Mouse (Mus musculus) cerebellum, adult 9-11 months (tissue): ENCODE results near the gene Notch2.
"Not testable (repeated sequence)": the region's sequence is repeated elsewhere in the genome, so short reads cannot be mapped to it uniquely, and the experiment has no call there.

Experiments
- DNase-seq: peaks from one replicate; pipeline ENCODE4 v3.0.0; 2022

Notch2 gene

DNA sequence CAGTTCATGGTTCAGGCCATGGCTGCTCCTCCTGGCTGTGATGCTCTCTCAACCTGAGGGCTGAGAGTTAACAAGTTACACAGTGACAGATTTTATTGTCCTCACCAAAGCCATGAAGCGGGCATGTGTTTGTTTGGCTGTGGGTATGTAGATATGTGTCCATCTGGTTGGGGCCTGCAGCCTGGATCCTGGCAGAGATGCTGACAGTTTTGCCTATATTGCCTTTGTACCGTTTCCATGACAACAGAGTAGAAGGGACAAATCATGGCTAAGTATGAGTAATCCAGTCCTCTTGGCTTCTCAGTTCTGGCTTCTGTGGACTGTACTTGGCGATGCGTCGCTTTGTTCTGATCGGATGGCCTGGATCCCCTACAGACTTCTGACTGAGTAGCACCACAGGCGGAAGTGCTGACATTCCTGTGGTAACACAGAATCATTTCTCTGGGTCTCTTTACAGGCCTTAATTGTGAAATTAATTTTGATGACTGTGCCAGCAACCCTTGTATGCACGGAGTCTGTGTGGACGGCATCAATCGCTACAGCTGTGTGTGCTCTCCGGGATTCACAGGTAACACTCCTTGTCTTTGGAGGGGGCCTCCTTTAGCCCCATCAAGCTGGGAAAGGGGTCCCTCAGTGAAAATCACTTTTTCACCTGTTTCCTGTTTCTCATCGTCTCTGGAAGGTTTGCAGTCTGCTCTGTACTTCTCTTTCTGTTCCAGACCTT lies 93.4 kb downstream of the Notch2 start:
- DNase-seq: peak; percentile 13

DNA sequence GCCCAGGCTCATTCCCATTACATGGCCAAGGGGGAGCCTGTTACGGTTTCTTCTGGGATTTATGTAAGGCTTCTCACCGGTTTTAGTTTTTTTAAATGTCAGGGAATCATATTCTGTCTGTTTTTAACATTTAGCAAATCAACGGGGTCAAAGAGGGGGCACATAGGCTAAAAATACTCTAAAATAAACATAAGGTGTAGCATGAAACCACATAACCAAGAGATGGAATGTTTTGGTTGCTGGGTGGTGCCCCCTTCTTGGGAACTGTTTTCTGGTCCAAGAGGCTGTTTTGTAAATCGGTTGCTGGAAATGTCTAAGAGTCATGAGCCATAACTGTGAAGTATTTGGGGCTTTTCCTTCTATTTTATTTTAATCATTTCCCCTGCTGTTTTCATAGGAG lies 95.1 kb downstream of the Notch2 start:
- DNase-seq: no peak

DNA sequence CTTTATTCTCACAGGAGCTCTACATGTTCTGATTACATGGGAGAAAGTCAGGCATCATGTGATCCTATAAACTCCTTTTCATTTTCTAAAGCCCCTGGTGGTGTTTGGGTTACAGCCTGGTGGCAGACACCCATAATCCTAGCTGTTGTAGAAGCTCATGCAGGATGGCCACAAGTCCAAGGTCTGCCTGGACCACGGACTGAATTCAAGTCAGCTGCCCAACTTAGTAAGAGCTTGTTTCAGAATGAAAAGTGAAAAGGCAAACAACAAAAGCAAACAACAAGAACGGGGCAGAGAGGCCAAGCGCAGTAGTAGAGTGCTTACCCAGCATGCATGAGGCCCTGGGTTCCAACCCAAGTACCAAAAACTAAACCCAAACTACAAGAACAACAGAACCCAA lies 95.5 kb downstream of the Notch2 start:
- DNase-seq: no peak

DNA sequence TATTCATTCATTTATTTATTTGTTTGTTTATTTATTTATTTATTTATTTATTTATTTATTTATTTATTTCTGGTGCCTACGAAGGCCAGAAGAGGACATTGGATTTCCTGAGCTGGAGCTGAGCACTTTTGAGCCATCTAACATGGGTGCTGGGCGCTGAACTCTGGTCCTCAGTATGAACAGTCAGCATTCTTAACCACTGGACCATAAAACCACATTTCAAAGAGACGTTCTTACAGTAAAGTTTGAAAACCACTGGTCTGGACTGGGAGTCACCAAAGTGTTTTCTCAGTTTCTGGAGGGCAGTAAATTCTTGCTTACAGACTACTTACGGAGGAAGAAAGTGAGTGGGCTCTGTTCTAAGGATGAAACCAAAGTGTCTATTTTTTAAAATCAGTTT lies 97.3 kb downstream of the Notch2 start:
- DNase-seq: no peak

DNA sequence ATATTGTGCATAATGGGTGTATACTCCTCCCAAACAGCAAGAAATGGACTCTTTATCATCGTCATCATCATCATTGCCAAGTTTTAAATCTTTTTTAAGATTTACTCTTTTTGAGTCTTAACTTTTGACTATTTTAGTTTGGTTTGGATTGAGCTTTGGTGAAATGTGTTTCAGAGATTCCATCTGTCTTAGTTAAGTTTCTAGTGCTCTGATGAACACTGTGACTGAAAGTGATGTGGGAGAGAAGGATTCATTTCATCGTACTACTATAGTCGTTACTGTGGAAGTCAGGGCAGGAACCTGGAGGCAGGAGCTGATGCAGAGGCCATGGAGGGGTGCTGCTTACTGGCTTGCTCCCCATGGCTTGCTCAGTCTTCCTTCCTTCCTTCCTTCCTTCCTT lies 104.9 kb downstream of the Notch2 start:
- DNase-seq: no peak

DNA sequence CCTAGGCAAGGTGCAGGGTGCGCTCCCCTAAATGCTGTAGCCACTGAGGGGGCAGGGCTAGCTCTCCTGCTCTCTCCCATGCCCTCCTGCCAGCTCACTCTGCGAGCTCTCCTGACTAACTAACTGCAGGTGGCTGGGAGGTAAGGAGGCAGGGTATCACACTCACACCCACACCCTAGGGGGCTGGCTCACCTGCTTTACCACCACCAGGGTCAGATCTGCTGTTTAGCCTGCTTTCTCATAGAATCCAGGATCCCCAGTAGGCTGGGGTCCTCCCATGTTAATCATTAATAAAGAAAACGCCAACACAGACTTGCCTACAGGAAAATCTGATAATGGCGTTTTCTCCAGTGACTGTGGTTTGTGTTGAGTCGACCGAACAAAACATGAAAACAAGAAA lies 106.0 kb downstream of the Notch2 start:
- no peak for DNase-seq

DNA sequence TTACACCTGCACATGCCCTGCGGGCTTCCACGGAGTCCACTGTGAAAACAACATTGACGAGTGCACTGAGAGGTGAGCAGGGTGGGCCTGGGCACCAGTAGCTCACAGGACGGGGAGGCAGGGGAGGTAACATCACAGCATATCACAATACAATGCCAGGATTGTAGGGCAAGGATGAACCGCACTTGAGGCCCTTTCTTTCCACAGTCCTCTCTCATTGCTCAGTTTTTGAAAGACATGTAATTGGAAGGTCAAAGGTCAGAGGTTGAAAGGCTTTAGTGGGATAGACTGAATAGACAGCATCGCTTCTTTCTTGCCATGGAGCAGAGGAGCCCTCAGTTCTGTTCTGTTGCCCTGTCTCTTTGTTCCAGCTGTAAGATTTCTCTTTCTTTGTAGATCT lies 107.6 kb downstream of the Notch2 start:
- DNase-seq: no peak

DNA sequence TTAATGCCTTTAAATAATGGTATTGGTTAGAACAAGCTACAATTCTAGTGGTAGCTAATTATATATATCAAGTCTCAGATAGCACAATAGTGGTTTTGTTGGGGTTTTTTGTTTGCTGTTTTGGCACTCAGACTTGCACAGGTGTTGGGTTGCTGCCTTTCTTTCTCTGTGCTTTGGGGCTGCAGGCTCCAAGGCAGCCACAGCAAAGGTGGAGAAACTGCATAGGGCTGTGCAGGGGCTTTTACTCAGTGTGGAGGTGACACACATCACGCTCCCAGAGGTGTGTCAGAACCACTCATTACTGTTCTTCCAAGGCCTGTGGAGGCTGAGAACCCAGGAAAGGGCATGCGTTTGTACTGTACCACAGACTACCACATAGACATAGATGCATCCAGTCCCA lies 114.4 kb downstream of the Notch2 start:
- DNase-seq: no peak

DNA sequence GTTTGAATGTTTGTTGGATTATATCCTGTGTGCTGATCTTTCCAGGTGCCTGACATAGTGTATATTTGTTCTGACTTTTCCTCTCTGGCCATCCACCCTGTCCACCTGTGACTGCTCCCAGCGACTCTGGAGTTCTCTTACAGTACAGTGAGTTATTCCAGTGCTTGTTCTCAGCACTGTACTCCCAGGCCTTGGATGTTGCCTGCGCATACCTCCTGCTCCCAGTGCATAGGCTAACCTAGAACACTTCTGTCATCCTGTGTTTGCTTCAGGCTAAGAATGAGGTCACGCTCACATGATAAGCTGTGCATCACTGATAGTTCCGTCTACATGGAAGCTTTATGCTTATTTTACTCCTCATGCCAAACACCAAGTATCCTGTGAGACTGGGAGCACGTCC lies 115.4 kb downstream of the Notch2 start:
- no peak for DNase-seq

DNA sequence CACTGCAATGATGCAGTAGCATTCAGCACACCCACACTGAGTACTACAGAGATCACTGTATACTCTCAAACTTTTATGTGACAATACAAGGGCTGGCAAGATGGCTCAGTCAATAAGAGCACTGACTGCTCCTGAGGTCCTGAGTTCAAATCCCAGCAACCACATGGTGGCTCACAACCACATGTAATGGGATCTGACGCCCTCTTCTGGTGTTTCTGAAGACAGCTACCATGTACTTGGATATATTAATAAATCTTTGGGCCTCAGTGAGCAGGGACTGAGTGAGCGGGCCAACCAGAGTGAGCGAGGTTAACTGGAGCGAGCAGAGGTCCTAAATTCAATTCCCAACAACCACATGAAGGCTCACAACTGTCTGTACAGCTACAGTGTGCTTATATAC lies 118.8 kb downstream of the Notch2 start:
- DNase-seq: not testable (repeated sequence)

DNA sequence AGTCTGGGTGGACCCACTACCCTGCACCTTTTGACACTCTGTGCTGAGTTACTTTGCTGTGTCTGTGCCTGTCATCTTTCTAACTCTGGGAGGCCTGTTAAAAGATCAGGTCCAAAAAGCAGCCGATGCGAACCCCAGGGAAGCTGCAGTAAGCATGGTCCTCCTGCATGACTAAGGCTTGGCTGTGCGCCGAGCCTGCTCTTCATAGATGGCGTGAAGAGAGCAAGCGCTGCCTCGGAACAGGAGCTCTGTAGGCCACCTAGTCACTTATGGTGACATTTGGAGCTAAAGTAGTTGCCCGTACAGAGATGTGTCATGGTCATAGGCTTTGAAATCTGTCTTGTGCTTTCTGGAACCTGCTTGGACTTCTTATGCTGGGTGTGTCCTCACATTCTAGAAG lies 119.3 kb downstream of the Notch2 start:
- DNase-seq: no peak

DNA sequence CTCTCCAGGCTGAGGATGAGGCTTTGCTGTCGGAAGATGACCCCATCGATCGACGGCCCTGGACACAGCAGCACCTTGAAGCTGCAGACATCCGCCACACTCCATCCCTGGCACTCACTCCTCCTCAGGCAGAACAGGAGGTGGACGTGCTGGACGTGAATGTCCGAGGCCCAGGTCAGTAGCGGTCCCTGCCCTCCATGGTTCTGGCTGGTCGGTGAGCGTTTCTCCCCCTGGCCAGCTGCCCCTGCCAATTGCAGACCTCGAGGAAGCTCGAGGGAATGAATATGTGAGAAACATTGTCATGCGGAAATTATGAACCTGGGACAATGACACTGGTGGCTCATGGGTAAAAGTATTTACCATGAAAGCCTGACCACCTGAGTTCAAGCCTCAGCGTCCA lies 128.1 kb downstream of the Notch2 start:
- DNase-seq: no peak

DNA sequence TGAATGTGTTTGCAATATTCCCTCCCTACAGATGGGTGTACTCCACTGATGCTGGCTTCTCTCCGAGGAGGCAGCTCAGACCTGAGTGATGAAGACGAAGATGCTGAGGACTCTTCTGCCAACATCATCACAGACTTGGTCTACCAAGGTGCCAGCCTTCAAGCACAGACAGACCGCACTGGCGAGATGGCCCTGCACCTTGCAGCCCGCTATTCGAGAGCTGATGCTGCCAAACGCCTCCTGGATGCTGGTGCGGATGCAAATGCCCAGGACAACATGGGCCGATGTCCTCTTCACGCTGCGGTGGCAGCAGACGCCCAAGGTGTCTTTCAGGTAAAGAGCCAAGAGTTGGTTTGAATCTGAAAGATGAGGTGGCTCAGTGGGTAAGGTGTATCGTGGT lies 129.5 kb downstream of the Notch2 start:
- DNase-seq: no peak

DNA sequence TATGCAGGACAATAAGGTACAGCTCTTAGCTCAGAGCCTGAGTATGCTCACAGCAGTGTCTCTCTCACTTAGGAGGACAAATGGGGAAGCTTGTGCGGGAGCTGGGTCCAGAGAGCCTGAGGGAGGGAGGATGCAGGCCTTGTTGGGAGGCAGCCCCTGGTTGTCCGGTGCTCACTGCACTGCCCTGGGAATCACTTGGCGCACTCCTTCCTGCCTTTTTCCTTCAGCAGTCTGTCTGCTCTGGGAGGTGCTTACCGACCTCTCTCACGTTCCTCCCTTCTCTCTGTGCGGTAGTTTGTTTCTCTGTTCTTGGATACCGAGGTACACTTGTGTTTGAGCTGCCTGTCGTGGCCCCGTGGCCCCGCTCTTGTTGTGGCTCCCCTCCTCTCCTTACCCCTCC lies 131.9 kb downstream of the Notch2 start:
- DNase-seq: no peak

DNA sequence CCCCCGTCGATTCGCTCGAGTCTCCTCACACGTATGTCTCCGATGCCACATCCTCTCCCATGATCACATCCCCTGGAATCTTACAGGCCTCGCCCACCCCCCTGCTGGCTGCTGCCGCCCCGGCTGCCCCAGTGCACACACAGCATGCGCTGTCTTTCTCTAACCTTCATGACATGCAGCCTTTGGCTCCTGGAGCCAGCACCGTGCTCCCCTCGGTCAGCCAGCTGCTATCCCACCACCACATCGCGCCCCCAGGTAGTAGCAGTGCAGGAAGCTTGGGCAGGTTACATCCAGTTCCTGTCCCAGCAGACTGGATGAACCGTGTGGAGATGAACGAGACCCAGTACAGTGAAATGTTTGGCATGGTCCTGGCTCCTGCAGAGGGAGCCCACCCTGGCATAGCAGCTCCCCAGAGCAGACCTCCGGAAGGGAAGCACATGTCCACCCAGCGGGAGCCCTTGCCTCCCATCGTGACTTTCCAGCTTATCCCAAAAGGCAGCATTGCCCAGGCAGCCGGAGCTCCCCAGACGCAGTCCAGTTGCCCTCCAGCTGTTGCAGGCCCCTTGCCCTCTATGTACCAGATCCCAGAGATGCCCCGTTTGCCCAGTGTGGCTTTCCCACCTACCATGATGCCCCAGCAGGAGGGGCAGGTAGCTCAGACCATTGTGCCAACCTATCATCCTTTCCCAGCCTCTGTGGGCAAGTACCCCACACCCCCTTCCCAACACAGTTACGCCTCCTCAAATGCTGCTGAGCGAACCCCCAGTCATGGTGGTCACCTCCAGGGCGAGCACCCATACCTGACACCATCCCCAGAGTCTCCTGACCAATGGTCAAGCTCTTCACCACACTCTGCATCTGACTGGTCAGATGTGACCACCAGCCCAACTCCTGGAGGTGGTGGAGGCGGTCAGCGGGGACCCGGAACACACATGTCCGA lies 133.4 kb downstream of the Notch2 start:
- DNase-seq: no peak

DNA sequence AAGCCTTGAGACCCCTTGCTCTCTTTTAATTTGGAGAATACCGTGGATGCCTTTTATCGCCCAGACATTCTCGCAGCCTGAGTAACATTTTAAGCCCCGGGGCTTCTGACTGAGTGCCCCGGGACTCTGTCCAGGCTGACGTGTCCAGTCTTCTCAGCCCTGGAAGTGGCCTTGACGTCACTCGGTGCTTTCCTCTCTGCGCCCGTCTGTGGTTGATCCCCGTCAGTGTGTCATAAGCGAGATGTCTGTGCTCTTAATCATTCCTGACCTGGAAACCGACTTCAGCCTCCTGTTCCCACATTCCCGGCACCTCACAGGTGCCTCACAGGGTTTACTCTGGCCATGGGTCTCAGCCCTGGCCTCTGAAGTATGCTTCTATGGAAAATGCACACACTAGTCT lies 134.4 kb downstream of the Notch2 start:
- DNase-seq: no peak

DNA sequence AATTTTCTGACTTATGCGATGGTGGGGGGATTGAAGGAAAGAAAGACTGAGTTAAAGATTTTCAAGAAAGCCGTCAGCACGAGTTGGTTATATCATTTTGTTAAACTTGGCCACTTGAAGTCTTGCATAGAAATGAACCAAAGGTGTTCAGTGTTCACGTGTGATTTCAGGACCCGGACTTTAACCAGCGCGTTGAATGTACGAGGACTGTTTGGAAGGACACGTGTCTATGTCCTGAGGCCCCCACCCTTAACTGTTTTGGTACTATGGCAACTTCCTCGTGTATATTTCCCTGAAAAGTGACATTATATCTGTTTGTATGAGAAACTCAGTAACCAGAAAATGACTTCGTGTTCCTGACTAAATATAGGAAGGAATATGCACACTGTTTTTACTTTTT lies 136.6 kb downstream of the Notch2 start:
- DNase-seq: no peak

DNA sequence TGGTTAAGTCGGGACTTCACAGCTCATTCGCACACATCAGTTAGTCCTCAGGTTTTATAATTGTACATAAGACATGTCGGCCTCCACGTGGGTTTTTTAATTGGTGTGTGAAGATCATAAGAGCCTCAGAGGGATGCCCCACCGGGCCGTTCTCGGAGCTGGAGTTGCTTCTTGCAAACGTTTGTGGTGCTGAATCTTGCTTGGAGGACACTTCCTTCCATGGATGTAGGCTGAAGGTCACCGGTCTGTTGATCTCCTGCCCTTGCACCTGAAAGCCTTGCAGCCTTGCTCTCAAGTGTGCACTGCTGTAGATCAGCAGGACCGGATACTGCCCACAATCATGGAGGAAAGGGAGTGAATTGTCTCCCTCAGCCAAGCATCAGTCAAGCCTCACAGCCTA lies 137.7 kb downstream of the Notch2 start:
- no peak for DNase-seq

DNA sequence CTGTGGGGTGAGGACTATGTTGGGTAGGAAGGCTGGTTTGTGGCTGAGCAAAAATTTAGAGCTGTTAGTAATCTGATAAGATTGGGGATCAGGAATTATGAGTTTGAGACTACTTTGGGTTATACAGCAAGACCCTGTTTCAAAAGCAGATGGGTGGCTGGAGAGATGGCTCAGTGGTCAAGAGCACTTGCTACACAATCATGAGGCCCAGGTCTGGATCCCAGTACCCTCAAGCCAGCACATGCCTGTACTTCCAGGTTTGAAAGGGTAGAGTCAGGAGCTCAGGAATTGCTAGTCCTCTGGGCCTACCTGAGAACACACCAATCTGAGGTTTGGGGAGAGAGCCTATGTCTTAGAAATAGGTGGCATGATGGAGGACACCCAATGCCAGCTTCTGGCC lies 140.1 kb downstream of the Notch2 start:
- DNase-seq: no peak

DNA sequence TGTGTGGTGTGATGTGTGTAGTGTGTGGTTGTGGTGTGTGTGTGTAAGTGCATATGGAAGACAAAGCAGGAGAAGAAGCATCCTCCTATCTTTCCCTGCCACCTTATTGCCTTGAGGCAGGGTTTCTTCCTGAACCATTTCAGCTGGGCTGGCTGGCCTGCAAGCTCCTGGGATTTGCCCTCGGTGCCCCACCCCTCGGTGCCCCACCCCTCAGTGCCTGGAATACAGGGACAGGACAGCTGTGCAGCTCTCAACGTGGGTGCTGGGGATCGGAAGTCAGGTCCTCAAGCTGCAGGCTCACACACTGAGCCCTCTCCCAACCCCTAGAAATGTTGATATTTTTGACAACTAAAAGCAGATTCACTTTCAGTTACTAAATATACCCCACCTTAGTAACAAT lies 142.8 kb downstream of the Notch2 start:
- DNase-seq: no peak

DNA sequence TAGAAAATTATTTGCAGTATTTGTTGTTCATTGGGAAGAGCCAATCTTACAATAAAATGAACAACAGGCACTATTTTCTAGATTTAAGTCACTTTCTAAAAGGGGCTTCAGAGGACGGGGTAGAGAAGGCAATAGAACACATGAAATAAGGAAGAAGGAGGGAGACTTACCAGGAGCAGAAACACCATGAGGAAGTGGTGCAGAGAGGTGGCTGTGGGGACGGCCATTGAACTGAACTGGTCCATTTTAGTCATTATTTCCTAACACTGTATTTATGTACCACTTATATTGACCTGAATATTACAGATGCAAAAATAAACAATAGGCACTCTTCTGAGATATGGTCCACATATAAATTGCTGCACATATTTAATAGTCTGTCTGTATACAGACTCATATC lies 143.7 kb downstream of the Notch2 start:
- no peak for DNase-seq

DNA sequence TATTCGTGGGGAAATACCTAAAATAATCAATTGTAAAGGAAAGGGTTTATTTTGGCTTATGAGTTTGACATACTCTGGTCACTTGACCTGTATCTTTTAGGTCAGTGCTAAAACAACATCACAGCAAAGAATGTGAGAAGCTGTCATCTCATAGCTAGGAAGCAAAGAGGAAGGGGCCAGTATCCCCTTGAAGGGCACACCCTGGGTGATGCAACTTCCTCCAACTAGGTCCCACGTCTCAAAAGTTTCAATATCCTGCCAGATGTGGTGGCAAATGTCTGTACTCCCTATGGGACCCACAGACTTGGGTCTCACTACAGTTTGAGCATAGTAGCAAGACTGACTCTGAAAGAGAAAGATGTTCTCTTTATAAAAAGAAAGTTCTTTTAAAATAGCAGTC lies 144.3 kb downstream of the Notch2 start:
- no peak for DNase-seq

DNA sequence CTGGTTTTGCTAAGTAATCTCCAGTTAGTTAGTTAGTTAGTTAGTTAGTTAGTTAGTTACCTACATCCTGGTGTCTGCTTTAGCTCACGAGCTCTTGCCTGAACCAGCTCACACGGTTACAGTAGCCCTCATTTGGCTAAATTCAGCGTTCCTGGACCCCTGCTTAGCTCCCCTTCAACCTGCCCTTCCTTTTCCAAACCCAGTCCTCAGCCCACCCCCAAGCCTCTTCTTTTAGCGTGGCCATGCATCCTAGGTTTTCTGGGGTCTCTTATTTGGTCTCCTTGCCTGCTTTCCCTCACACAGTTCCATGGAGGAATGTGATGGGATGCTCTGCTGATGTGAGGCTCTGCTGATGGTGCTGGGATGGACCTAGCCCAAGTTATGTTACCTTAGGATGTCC lies 145.3 kb downstream of the Notch2 start:
- DNase-seq: no peak

DNA sequence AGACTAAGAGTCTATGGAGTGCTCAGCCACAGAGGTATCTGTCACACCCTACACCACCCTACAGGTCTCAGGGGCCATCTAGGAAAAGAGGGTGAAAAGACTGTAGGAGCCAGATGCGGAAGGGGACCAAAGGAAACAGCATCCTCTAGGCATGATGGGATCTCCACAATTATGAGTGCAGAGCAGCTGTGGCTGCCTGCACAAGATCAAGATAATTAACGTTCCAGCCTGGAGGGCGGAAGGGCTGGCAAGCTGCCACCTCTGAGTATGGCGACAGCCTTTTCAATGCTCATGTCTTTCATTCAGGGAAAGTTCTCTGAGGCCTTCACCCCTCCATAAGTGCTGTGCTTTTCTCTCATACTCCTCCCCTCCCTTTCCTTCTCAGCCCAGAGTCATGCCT lies 146.0 kb downstream of the Notch2 start:
- no peak for DNase-seq

DNA sequence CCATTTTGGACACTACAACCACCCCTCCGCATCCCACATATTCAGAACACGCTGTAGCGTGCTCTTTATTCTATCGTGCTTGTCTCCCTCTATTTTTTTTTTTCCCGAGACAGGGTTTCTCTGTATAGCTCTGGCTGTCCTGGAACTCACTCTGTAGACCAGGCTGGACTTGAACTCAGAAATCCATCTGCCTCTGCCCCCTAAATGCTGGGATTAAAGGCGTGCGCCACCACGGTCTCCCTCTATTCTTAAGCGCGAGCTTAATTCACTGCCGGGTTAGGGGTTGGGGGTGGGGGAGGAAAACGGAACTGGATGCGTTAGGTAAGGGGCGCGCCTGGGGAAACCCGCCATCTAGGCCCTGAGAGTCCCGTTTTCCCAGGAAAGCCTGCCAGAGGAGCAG lies 147.0 kb downstream of the Notch2 start, which contains the start of gene Adam30:
Adam30 (plus strand) TSS at position 301 of the 400 bp plus-strand sequence.
- no peak for DNase-seq
